Mouse (Mus musculus) embryonic fibroblast, embryonic 13.5 days (primary cell): ENCODE data around the gene Rb1.

Source experiments
- CTCF ChIP-seq: IDR thresholded peaks from 2 replicates; pipeline ENCODE4 v1.5.1; 2011; ENCODE audit warnings: mild to moderate bottlenecking, control low read depth, low read length, moderate library complexity, borderline replicate concordance; ENCODE audit not compliant: insufficient read depth
- POLR2A ChIP-seq: IDR thresholded peaks from 2 replicates; pipeline ENCODE4 v1.6.1; 2011; ENCODE audit warnings: low read depth, mild to moderate bottlenecking, control low read depth, low read length, moderate library complexity

- TF ChIP-seq CTCF (no peak), POLR2A (no peak)
Measured at GRCm38 (mm10) chr14:73370695-73371372, 45.2 kb upstream of the Rb1 start.
